Mouse (Mus musculus): Measurements from ENCODE around the gene Csrnp1. TPM values are rescaled to one million over a fixed set of nuclear protein-coding genes. Genes with fewer than 3 reads are reported as not detected.

Gene Csrnp1
- polyA plus RNA-seq, 1 experiment, result 9.2 TPM

DNA sequence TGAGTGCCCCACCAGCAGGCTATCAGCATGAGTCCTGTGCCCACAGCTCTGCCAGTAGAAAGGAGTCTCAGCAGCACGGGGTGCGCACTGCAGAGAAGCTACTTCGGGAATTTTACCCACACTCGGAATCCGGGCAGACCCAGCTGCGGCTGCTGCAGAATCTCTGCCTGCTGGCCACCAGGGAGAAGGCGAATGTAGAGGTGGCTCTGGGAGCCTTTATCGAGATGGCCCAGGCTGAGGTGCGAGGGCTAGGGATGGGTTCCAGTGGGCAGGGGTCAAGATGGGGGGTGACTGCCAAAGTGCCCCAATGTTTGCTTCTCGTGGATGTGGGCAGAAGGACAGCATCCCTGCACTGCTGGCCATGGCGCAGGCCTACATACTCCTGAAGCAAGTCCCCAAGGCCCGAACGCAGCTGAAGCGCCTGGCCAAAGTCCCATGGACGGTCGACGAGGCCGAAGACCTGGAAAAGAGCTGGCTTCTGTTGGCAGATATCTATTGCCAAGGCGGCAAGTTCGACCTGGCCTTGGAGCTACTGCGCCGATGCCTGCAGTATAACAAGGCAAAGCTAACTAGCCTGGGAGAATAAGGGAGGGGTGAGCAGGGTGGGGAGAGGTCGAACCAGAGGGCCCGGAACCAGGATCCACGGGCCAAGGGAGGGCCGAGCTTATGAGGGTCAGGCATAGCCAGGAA lies 18.1 kb downstream of the Csrnp1 start:
- no peak for TF ChIP-seq USF1 (IDR thresholded peaks at IDR 0.05; ENCODE audit: low read depth)
- TF ChIP-seq SRF (IDR thresholded peaks at IDR 0.05; ENCODE audit: control insufficient read depth, insufficient read length, low read depth), result no peak
- no peak for TF ChIP-seq REST (IDR thresholded peaks at IDR 0.05; ENCODE audit: insufficient read depth, insufficient read length)
- no peak for TF ChIP-seq E2F4 (IDR thresholded peaks at IDR 0.05; ENCODE audit: insufficient read depth)
- TF ChIP-seq POLR2AphosphoS2 (IDR thresholded peaks at IDR 0.05; ENCODE audit: insufficient read length, low read depth), result no peak
- no peak for TF ChIP-seq MYOG (IDR thresholded peaks at IDR 0.05; ENCODE audit: control insufficient read depth in 1 of 3, insufficient read depth in 1 of 3, insufficient read length in 2 of 3, low read depth in 2 of 3)
- no peak for TF ChIP-seq TCF3 (IDR thresholded peaks at IDR 0.05; ENCODE audit: insufficient read length, low read depth)
- TF ChIP-seq TCF12 (IDR thresholded peaks at IDR 0.05; ENCODE audit: insufficient read depth, poor library complexity, severe bottlenecking), result no peak
- TF ChIP-seq MAX (IDR thresholded peaks at IDR 0.05; ENCODE audit: low read depth), result no peak
- Histone ChIP-seq H3K4me2 (ENCODE audit: low read depth) (no peak overlapping the region), H3K4me3 (no peak overlapping the region), H3K36me3 (ENCODE audit: control insufficient read depth, insufficient read depth) (no peaks in the 10 kb centered on the region), H3K27me3 (ENCODE audit: control insufficient read depth, insufficient read depth, insufficient read length) (no peaks in the 10 kb centered on the region), H3K79me2 (ENCODE audit: control insufficient read depth, insufficient read depth) (no peaks in the 10 kb centered on the region), H3ac (ENCODE audit: control insufficient read depth, insufficient read length) (no peak overlapping the region)

DNA sequence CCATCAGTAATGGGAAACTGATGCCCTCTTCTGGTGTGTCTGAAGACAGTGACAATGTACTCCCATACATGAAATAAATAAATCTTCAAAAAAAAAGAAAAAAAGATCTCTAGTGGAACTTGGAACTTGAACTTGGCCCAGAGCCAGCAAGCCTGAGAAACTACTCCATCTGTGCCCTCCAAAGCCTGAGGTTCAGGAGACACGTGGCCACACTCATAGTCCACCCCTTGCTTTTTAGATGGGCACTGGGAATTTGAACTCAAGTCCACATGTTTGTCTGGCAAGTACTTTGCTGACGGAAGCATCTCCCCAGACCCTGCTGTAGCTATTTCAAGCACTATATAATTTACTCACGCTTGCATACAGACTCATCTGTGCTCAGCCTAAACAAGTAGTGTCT lies 19.3 kb downstream of the Csrnp1 start:
- TF ChIP-seq TCF12 (IDR thresholded peaks at IDR 0.05; ENCODE audit: insufficient read depth, poor library complexity, severe bottlenecking) (no peak), POLR2AphosphoS2 (IDR thresholded peaks at IDR 0.05; ENCODE audit: insufficient read length, low read depth) (no peak), REST (IDR thresholded peaks at IDR 0.05; ENCODE audit: insufficient read depth, insufficient read length) (no peak), MYOD1 (IDR thresholded peaks at IDR 0.05; ENCODE audit: control insufficient read depth in 1 of 3, insufficient read length in 2 of 3, low read depth in 2 of 3) (no peak)
- H3K27me3 ChIP-seq (ENCODE audit: control insufficient read depth, insufficient read depth, insufficient read length), result no peaks in the 10 kb centered on the region
- H3K4me3 ChIP-seq, result no peak overlapping the region
- H3K36me3 ChIP-seq (ENCODE audit: control insufficient read depth, insufficient read depth), result no peaks in the 10 kb centered on the region
- no peak overlapping the region for H3K4me2 ChIP-seq (ENCODE audit: low read depth)
- no peaks in the 10 kb centered on the region for H3K79me2 ChIP-seq (ENCODE audit: control insufficient read depth, insufficient read depth)
- H3ac ChIP-seq (ENCODE audit: control insufficient read depth, insufficient read length), result no peak overlapping the region

DNA sequence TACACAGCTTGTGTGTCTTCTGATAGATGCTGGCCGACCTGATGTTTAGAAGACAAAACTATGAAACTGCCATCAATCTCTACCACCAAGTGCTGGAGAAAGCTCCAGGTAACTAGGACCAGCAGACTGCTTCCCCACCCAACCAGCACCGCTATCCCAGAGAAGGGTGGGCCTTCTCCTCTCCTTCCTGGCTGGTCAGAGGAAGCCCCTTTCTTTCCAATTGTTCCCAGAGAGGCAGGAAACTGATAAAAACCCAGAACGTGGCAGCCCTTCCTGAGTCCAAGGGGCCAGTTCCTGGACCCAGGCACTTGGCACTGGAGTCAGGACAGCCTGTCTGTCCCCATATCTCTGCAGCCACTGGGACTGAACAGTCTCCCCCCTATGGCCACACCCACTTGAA lies 20.3 kb downstream of the Csrnp1 start:
- Histone ChIP-seq H3K4me2 (ENCODE audit: low read depth) (no peak overlapping the region), H3K4me3 (no peak overlapping the region), H3K36me3 (ENCODE audit: control insufficient read depth, insufficient read depth) (no peaks in the 10 kb centered on the region), H3ac (ENCODE audit: control insufficient read depth, insufficient read length) (no peak overlapping the region), H3K79me2 (ENCODE audit: control insufficient read depth, insufficient read depth) (no peaks in the 10 kb centered on the region), H3K27me3 (ENCODE audit: control insufficient read depth, insufficient read depth, insufficient read length) (no peaks in the 10 kb centered on the region)
- TF ChIP-seq USF1 (IDR thresholded peaks at IDR 0.05; ENCODE audit: low read depth), result no peak
- TF ChIP-seq POLR2A (IDR thresholded peaks at IDR 0.05; ENCODE audit: insufficient read length, low read depth), result no peak
- TF ChIP-seq CEBPB (IDR thresholded peaks at IDR 0.05; ENCODE audit: insufficient read depth, poor library complexity, severe bottlenecking), result no peak
- TF ChIP-seq TCF12 (IDR thresholded peaks at IDR 0.05; ENCODE audit: insufficient read depth, poor library complexity, severe bottlenecking), result no peak
- no peak for TF ChIP-seq MYOG (IDR thresholded peaks at IDR 0.05; ENCODE audit: control insufficient read depth in 1 of 3, insufficient read depth in 1 of 3, insufficient read length in 2 of 3, low read depth in 2 of 3)
- TF ChIP-seq MAX (IDR thresholded peaks at IDR 0.05; ENCODE audit: low read depth), result no peak
- no peak for TF ChIP-seq SRF (IDR thresholded peaks at IDR 0.05; ENCODE audit: control insufficient read depth, insufficient read length, low read depth)
- no peak for TF ChIP-seq MYOD1 (IDR thresholded peaks at IDR 0.05; ENCODE audit: control insufficient read depth in 1 of 3, insufficient read length in 2 of 3, low read depth in 2 of 3)
- TF ChIP-seq POLR2AphosphoS2 (IDR thresholded peaks at IDR 0.05; ENCODE audit: insufficient read length, low read depth), result no peak

DNA sequence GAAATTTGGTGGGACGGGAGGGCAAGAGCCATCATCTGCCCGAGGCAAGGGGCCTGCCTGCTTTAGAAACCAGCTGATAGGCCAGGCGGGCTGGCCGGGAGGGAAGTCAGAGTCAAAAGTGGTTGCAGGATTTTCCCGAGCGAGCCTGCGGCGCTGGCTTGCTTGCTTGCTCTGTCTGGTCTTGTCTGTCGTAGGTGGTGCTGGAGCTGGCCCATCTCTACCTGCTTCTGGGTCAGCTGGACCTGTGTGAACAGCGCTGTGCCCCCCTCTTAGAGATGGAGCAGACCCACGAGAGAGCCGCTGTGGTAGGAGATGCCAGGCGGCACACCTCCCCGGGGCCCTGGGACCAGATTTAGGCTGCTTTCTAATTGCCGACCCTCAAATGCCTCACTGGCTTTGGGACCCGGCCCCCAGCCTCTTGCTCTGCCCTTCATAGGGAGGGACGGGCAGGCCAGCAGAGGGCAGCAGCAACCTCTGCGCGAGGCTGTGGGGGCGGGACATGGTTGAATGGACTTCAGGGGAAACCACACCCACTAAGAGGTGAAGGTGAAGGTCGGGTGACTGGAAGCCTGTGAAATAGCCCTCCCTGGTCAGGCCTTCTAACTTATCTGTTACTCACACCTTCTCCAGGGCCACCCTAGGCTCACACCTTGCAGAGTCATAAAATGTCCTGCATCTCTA lies 21.3 kb downstream of the Csrnp1 start:
- TF ChIP-seq USF1 (IDR thresholded peaks at IDR 0.05; ENCODE audit: low read depth) (no peak), POLR2A (IDR thresholded peaks at IDR 0.05; ENCODE audit: insufficient read length, low read depth) (no peak), REST (IDR thresholded peaks at IDR 0.05; ENCODE audit: insufficient read depth, insufficient read length) (no peak), POLR2AphosphoS2 (IDR thresholded peaks at IDR 0.05; ENCODE audit: insufficient read length, low read depth) (no peak), MYOD1 (IDR thresholded peaks at IDR 0.05; ENCODE audit: control insufficient read depth in 1 of 3, insufficient read length in 2 of 3, low read depth in 2 of 3) (no peak), TCF3 (IDR thresholded peaks at IDR 0.05; ENCODE audit: insufficient read length, low read depth) (no peak), SRF (IDR thresholded peaks at IDR 0.05; ENCODE audit: control insufficient read depth, insufficient read length, low read depth) (no peak), MAX (IDR thresholded peaks at IDR 0.05; ENCODE audit: low read depth) (no peak), TCF12 (IDR thresholded peaks at IDR 0.05; ENCODE audit: insufficient read depth, poor library complexity, severe bottlenecking) (no peak), E2F4 (IDR thresholded peaks at IDR 0.05; ENCODE audit: insufficient read depth) (no peak), CEBPB (IDR thresholded peaks at IDR 0.05; ENCODE audit: insufficient read depth, poor library complexity, severe bottlenecking) (no peak), MYOG (IDR thresholded peaks at IDR 0.05; ENCODE audit: control insufficient read depth in 1 of 3, insufficient read depth in 1 of 3, insufficient read length in 2 of 3, low read depth in 2 of 3) (no peak)
- Histone ChIP-seq H3K4me2 (ENCODE audit: low read depth) (no peak overlapping the region), H3ac (ENCODE audit: control insufficient read depth, insufficient read length) (no peak overlapping the region), H3K36me3 (ENCODE audit: control insufficient read depth, insufficient read depth) (no peaks in the 10 kb centered on the region), H3K4me3 (no peak overlapping the region), H3K79me2 (ENCODE audit: control insufficient read depth, insufficient read depth) (no peaks in the 10 kb centered on the region), H3K27me3 (ENCODE audit: control insufficient read depth, insufficient read depth, insufficient read length) (no peaks in the 10 kb centered on the region)
